21 mouse cellular contexts compared by ENCODE assay signal in the genomic region with DNA sequence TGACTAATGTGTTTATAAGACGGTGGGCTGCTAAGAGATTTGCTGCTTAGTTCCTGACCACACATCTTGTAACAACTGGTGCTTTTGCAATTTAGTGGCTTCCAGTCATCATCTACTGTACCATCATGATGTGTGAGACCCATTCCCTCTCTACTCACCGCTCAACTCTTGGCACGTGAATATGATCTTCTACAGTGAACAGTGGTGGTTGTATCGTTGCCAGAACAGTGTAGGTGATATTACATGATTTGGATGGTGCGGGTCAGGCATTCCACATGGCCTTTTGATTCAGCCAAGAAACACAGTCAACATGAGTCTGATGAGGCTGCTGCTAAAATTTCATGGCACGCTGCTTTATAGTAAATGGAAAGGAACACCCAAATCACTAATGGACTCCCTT.
"Had no signal": no experiment of that assay in that cellular context is flagged by ENCODE, and none has a peak within 500 bp of the region (broad histone marks: within the 10 kb centered on the region; RNA-seq: fewer than 3 reads in every experiment).

No protein-coding gene starts in this region.

- H3K4me3 ChIP-seq: layer of hippocampus, adult 2 months; limb, embryonic 12.5 days; limb, embryonic 15.5 days; midbrain, embryonic 12.5 days; midbrain, embryonic 15.5 days; neural tube, embryonic 12.5 days; neural tube, embryonic 15.5 days; stomach, embryonic 15.5 days had no signal

- H3K27me3 ChIP-seq: limb, embryonic 12.5 days; limb, embryonic 15.5 days; midbrain, embryonic 12.5 days; midbrain, embryonic 15.5 days; neural tube, embryonic 12.5 days; neural tube, embryonic 15.5 days; stomach, embryonic 15.5 days had no signal

- H3K27ac ChIP-seq: kidney, postnatal 0 days; layer of hippocampus, adult 2 months; limb, embryonic 12.5 days; limb, embryonic 15.5 days; liver, embryonic 14.5 days; macrophage; midbrain, embryonic 12.5 days; midbrain, embryonic 15.5 days; neural tube, embryonic 12.5 days; neural tube, embryonic 15.5 days; stomach, embryonic 15.5 days had no signal

- ATAC-seq: liver, postnatal 0 days; lung, postnatal 0 days; midbrain, embryonic 15.5 days had no signal

- H3K4me2 ChIP-seq: limb, embryonic 12.5 days; limb, embryonic 15.5 days; liver, embryonic 11.5 days; lung, embryonic 14.5 days; midbrain, embryonic 12.5 days; midbrain, embryonic 15.5 days; neural tube, embryonic 12.5 days; neural tube, embryonic 15.5 days; stomach, embryonic 15.5 days had no signal

- H3K9ac ChIP-seq: limb, embryonic 12.5 days; limb, embryonic 15.5 days; liver, embryonic 14.5 days; liver, postnatal 0 days; lung, embryonic 14.5 days; midbrain, embryonic 12.5 days; midbrain, embryonic 15.5 days; neural tube, embryonic 12.5 days; neural tube, embryonic 15.5 days; stomach, embryonic 15.5 days had no signal

- H3K4me1 ChIP-seq: neural tube, embryonic 15.5 days had no signal

- H3K36me3 ChIP-seq: limb, embryonic 12.5 days; limb, embryonic 15.5 days; midbrain, embryonic 12.5 days; midbrain, embryonic 15.5 days; neural tube, embryonic 12.5 days; neural tube, embryonic 15.5 days; stomach, embryonic 15.5 days had no signal

- DNase-seq: kidney, postnatal 25 days; layer of hippocampus, adult 9-11 months; liver, postnatal 0 days; lung, embryonic 14.5 days; retina, postnatal 1 day; right cerebral cortex, postnatal 25 days; spleen, adult 18-20 months; thymus, postnatal 25 days had no signal

- H3K9me3 ChIP-seq: limb, embryonic 12.5 days; limb, embryonic 15.5 days; midbrain, embryonic 12.5 days; midbrain, embryonic 15.5 days; neural tube, embryonic 12.5 days; neural tube, embryonic 15.5 days; stomach, embryonic 15.5 days had no signal
